Mouse (Mus musculus): ENCODE data around the gene Vamp5. TPM values are rescaled to one million over a fixed set of nuclear protein-coding genes. Genes with fewer than 3 reads are reported as not detected.

Vamp5 gene
- polyA plus RNA-seq, 1 experiment from 2014 or later, result 12.7 TPM

DNA sequence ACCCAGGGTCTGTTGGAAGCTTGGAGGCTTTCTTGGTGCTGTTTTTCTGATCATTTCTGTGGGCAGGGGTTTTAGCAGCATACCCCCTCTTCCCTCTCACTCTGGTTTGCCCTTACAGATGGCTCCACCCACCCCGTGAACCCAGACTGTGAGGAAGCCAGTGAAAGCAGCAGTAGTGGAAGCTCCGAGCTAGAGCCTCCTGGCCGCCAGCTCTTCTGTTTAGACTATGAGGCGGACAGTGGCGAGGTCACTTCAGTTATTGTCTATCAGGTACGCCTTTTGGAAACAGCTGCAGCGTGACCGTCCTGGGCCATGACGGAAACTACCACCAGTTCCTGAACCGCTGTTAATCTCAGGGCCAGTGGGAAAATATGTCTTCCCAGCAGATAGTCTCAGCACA is 31.9 kb downstream of the Vamp5 start:
- peak overlapping the region; percentile 74 for H3K4me2 ChIP-seq (replicated peaks)
- no peak overlapping the region for H3K9ac ChIP-seq (replicated peaks)
- peaks cover 35% of the 10 kb centered on the region for H3K4me1 ChIP-seq
- WGBS, result 87% methylated on average over 10 of the region's 10 CpGs
- H3K4me3 ChIP-seq, result peak overlapping the region; percentile 87; the same call in 1 of the 2 replicates
- no peaks in the 10 kb centered on the region for H3K9me3 ChIP-seq
- no peak for ATAC-seq (ENCODE audit: low FRiP score, low read depth)
- H3K36me3 ChIP-seq, result peaks cover 28% of the 10 kb centered on the region
- H3K27ac ChIP-seq (replicated peaks), result no peak overlapping the region
- H3K27me3 ChIP-seq, result no peaks in the 10 kb centered on the region

DNA sequence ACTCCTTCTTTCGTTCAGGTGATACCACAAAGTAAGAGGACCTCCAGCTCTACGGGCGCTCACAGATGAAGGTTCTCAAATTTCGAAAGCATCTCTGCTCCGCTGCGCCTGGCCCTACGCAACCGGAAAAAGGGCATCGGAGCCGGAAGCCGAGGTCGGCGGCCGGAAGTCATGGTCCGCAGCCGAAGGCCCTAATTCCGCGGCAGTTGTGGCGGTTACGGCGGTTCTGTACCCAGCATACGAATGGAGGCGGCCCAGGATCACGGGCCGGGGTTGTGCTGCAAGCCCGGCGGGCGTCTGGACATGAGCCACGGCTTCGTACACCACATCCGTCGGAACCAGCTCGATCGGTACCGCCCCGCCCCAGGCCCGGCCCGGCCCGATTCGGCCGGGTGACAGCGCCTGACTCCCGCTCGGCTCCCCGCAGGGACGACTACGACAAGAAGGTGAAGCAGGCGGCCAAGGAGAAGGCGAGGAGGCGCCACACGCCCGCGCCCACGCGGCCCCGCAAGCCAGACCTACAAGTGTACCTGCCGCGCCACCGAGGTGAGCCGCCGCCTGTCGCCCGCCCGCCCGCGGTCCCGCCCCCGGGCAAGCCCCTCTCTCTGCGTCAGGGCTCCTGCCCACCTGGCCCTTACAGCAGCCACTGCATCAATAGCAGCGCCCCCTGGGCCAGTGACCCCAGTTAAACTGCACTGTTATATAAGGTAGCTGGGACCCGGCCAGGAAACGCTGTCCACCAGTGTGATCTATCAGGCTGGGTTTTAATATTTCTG is 32.9 kb downstream of the Vamp5 start, which contains the start of gene 0610030E20Rik:
Gene 0610030E20Rik (plus strand): TSS at position 152 of the 776 bp plus-strand sequence.
- H3K9me3 ChIP-seq, result no peaks in the 10 kb centered on the region
- WGBS, result under 1% methylated on average over 61 of the region's 72 CpGs
- peak; percentile 82 for ATAC-seq (ENCODE audit: low FRiP score, low read depth)
- peak within 1 kb of the TSS; percentile 74 for H3K4me2 ChIP-seq (replicated peaks)
- H3K4me1 ChIP-seq, result peaks cover 36% of the 10 kb centered on the region
- H3K9ac ChIP-seq (replicated peaks), result peak within 1 kb of the TSS; percentile 89
- H3K27me3 ChIP-seq, result no peaks in the 10 kb centered on the region
- H3K4me3 ChIP-seq, result peak within 1 kb of the TSS; percentile 87
- peak within 1 kb of the TSS; percentile 85 for H3K27ac ChIP-seq (replicated peaks)
- H3K36me3 ChIP-seq, result peaks cover 29% of the 10 kb centered on the region

DNA sequence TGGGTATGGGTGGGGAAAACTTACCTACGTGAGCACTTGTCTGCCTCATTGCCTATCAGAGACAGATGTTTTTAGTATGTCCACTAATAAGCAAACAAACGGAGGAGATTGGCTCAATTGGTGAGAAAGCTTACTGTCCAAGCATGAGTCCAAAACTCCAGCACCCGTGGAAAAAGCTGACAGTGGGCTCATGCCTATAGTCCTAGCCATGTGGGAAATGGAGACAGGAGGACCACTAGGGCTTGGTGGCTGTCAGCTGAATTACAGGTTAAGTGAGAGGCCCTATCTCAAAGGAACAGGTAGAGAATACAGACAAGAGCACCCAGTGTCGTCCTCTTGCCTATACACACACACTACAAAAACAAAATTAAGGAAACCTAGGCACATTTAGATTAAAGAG is 34.0 kb downstream of the Vamp5 start:
- 0 out of 2 replicates have a peak overlapping the region, but pooled peaks have one; percentile 87 for H3K4me3 ChIP-seq

DNA sequence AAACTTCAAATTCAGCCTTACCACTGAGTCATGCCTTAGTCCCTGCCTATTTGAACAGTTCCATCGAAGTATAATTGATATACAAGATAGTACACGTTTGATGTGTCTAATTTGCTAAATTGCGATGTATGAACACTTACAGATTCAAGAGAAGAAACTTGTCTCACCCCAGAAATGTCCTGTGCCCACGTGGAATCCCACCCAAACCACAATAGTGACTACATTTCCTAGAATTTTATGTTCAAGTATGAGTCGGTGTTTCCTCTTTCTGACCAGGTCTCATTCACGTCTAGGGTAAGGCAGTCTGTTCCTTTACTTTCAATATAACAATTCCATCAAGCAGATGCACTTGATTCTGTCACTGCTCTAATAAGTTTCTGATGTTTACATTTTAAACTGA is 34.6 kb downstream of the Vamp5 start:
- peak overlapping the region; percentile 79; the same call in 1 of the 2 replicates for H3K4me3 ChIP-seq
- peak overlapping the region; percentile 97 for H3K4me2 ChIP-seq (replicated peaks)
- H3K9me3 ChIP-seq, result no peaks in the 10 kb centered on the region
- WGBS, result 54% methylated on average over 6 of the region's 6 CpGs
- H3K9ac ChIP-seq (replicated peaks), result no peak overlapping the region
- peaks cover 35% of the 10 kb centered on the region for H3K4me1 ChIP-seq
- no peaks in the 10 kb centered on the region for H3K27me3 ChIP-seq
- no peak overlapping the region for H3K27ac ChIP-seq (replicated peaks)
- no peak for ATAC-seq (ENCODE audit: low FRiP score, low read depth)
- H3K36me3 ChIP-seq, result peaks cover 27% of the 10 kb centered on the region

More for the DNA sequence above, 34.0 kb downstream of the Vamp5 start:
- Histone ChIP-seq H3K9ac (replicated peaks) (no peak overlapping the region), H3K27ac (replicated peaks) (no peak overlapping the region), H3K4me1 (peaks cover 35% of the 10 kb centered on the region), H3K27me3 (no peaks in the 10 kb centered on the region), H3K36me3 (peaks cover 32% of the 10 kb centered on the region), H3K9me3 (no peaks in the 10 kb centered on the region), H3K4me2 (replicated peaks) (peak overlapping the region; percentile 74; the same call in 1 of the 2 replicates)
- ATAC-seq (ENCODE audit: low FRiP score, low read depth), result no peak
- WGBS, result 82% methylated on average over 4 of the region's 4 CpGs

DNA sequence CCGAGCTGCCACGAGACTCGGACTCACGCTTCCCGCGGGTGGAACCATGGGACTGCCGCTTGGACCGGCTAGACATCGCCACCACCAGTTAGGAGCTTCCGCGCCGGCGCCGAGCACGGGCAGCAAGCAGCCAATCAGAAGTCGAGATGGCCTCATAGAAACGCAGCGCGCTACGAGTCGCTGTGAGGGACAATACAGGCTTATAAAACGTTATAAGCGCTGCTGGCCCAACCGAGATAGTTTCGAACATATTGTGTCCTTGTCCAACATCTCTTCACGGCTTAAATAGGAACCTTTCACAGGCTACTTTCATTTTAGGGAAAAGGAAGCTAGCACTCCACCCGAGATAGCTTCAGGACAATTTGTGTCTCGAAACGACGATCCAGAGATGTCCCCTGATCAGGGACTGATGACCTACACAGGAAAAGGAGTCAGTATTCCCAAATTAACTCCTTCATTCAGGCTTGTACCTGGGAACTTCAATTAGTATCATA is 35.1 kb downstream of the Vamp5 start, which contains the start of gene Usp39:
Gene Usp39 (minus strand): TSS at position 111 of the 494 bp plus-strand sequence.
- Histone ChIP-seq H3K4me2 (replicated peaks) (peak within 1 kb of the TSS; percentile 97), H3K27me3 (no peaks in the 10 kb centered on the region), H3K4me3 (peak within 1 kb of the TSS; percentile 79), H3K4me1 (peaks cover 35% of the 10 kb centered on the region), H3K36me3 (peaks cover 22% of the 10 kb centered on the region), H3K9ac (replicated peaks) (peak within 1 kb of the TSS; percentile 85), H3K27ac (replicated peaks) (peak within 1 kb of the TSS; percentile 64), H3K9me3 (no peaks in the 10 kb centered on the region)
- under 1% methylated on average over 30 of the region's 30 CpGs for WGBS
- peak; percentile 72 for ATAC-seq (ENCODE audit: low FRiP score, low read depth)

DNA sequence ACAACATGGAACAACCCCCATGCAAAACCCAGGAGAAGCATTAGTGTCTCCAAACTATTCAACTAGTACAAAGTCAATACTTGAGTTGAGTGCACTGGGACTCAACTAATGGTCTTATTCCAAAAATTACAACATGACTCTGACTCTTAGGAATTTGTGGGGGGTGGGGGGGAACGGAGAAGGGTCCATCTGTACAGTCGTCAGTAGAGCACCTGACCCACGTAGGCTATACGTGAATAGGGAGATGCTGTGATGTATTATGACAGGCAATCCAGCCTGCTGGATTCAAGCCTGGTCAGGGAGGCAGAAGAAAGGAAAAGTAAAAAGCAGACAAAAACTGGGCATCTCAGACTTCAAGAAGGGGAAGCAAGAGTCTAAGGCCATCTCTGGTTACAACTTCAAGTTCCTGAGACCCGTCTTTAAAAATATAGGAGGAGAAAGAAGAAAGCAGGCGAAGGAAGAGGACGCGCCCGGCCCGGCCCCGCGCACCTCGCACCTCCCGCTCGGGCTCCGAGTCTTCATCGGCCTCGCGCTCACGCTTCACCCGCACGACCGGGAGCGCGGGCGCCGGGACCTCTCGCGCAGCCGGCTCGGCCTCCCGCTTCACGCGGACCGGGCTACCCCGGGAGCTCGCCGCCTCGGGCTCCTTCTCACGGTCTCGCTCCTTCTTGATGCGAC is 35.7 kb downstream of the Vamp5 start:
- peak; percentile 45 for ATAC-seq (ENCODE audit: low FRiP score, low read depth)
- Histone ChIP-seq H3K27ac (replicated peaks) (peak overlapping the region; percentile 64), H3K27me3 (no peaks in the 10 kb centered on the region), H3K9me3 (no peaks in the 10 kb centered on the region), H3K4me3 (peak overlapping the region; percentile 79), H3K4me1 (peaks cover 35% of the 10 kb centered on the region), H3K36me3 (peaks cover 20% of the 10 kb centered on the region), H3K4me2 (replicated peaks) (peak overlapping the region; percentile 97), H3K9ac (replicated peaks) (peak overlapping the region; percentile 85)
- WGBS, result under 1% methylated on average over 39 of the region's 42 CpGs

DNA sequence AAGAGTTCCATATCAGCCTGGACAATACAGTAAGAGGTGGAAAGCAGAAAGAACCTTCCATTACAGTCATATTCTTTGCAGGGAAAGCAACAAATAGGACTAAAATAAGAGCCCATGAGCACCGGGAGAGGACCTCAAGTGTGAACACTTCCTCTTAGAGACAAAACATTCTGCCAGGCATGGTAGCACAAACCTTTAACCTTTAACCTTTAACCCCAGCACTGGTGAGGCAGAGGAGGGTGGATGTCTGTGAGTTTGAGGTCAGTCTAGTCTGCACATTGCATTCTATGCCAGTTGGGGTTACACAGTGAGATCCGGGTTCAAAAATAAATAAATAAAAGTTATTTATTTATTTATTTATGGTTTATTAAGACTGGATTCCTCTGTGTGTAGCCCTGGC is 39.8 kb downstream of the Vamp5 start:
- Histone ChIP-seq H3K27me3 (no peaks in the 10 kb centered on the region), H3K36me3 (peaks cover 48% of the 10 kb centered on the region)
- 70% methylated on average over 2 of the region's 2 CpGs for WGBS

DNA sequence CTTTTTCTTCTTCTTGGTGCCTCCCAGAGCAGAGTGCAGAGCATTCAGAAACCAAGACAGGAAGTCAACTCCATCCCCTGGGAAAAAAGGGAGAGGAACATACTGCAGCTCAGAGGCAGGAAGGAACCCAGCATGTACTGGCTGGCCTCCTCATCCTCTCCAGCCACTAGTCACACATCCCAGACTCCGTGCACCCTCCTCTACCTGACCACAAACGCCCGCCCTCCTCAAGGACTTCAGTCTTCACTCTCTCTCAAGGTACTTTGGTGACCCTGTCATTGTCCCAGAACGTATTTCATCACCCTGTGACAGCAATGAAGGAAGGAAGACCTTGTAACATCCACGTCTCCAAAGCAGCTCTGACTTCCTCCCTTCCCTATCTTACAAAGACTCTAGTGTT is 47.2 kb downstream of the Vamp5 start:
- 89% methylated on average over 5 of the region's 5 CpGs for WGBS
- H3K36me3 ChIP-seq, result peaks cover 89% of the 10 kb centered on the region

More for the DNA sequence above, 39.8 kb downstream of the Vamp5 start:
- Histone ChIP-seq H3K4me2 (replicated peaks) (no peak overlapping the region), H3K9ac (replicated peaks) (no peak overlapping the region), H3K4me3 (no peak overlapping the region), H3K9me3 (no peaks in the 10 kb centered on the region), H3K4me1 (peaks cover 15% of the 10 kb centered on the region), H3K27ac (replicated peaks) (no peak overlapping the region)
- no peak for ATAC-seq (ENCODE audit: low FRiP score, low read depth)

DNA sequence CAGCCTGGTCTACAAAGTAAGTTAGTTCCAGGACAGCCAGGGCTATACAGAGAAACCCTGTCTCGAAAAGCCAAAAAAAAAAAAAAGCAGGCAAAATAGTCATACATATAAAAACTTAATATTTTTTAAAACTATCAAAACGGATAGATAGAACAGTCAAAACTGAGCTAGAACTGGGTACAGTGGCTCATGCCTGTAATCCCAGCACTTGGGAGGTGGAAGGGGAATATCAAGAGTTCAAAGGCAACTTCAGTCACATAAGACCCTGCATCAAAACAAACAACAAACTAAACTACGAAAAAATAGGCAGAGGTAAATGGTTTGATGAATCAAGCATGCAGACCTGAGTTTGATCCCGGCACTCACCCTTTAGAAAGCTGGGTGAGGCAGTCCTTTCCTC is 50.1 kb downstream of the Vamp5 start:
- no peak for ATAC-seq (ENCODE audit: low FRiP score, low read depth)
- Histone ChIP-seq H3K9me3 (no peaks in the 10 kb centered on the region), H3K27ac (replicated peaks) (no peak overlapping the region), H3K36me3 (peaks cover 87% of the 10 kb centered on the region), H3K27me3 (no peaks in the 10 kb centered on the region), H3K4me2 (replicated peaks) (no peak overlapping the region), H3K9ac (replicated peaks) (no peak overlapping the region), H3K4me1 (no peaks in the 10 kb centered on the region), H3K4me3 (no peak overlapping the region)
- WGBS, result 93% methylated on average over 4 of the region's 4 CpGs

More for the DNA sequence above, 47.2 kb downstream of the Vamp5 start:
- Histone ChIP-seq H3K27ac (replicated peaks) (no peak overlapping the region), H3K4me2 (replicated peaks) (no peak overlapping the region), H3K4me1 (no peaks in the 10 kb centered on the region), H3K4me3 (no peak overlapping the region), H3K9me3 (no peaks in the 10 kb centered on the region), H3K27me3 (no peaks in the 10 kb centered on the region), H3K9ac (replicated peaks) (no peak overlapping the region)
- no peak for ATAC-seq (ENCODE audit: low FRiP score, low read depth)

DNA sequence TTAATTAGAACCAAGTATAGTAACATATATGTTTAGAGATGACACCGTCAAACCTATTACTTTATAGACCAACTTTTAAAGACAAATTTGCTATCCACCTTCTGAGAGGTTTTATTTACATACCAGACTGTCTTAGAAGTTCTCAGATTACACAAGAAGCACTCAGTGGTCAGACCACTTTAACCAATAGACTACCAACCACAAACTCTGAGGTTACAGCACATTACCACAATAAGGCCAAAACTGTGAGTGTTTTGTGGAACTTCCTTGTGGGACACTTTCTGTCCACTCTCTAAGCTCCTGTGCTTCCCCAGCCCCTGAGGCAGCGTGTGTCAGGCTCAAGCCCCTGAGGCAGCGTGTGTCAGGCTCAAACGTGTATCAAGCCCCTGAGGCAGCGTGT is 51.2 kb downstream of the Vamp5 start:
- Histone ChIP-seq H3K4me3 (no peak overlapping the region), H3K4me1 (no peaks in the 10 kb centered on the region), H3K36me3 (peaks cover 92% of the 10 kb centered on the region), H3K27me3 (no peaks in the 10 kb centered on the region), H3K9ac (replicated peaks) (no peak overlapping the region), H3K27ac (replicated peaks) (no peak overlapping the region), H3K9me3 (no peaks in the 10 kb centered on the region), H3K4me2 (replicated peaks) (no peak overlapping the region)
- WGBS, result 95% methylated on average over 5 of the region's 5 CpGs
- no peak for ATAC-seq (ENCODE audit: low FRiP score, low read depth)

DNA sequence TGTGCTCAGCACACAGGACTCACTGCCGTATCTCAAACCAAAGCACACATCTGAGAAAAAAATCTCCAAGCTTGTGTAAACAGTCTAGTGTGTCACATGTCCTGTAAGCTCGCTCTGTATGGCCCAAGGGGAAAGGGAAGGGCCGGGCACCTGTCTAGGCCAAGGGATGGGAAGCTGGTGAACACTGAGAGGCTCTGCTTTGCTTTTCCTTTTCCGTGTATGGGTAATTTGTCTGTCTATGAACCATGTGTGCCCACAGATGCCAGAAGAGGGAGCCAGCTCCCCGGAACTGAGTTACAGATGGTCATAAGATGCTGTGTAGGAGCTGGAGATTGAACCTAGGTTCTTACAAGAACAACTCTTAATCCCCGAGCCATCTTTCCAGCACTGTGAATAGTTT is 54.0 kb downstream of the Vamp5 start:
- ATAC-seq (ENCODE audit: low FRiP score, low read depth), result no peak
- H3K36me3 ChIP-seq, result peaks cover 92% of the 10 kb centered on the region

More for the DNA sequence above, 54.0 kb downstream of the Vamp5 start:
- Histone ChIP-seq H3K9ac (replicated peaks) (no peak overlapping the region), H3K4me2 (replicated peaks) (no peak overlapping the region), H3K27ac (replicated peaks) (no peak overlapping the region), H3K27me3 (no peaks in the 10 kb centered on the region), H3K4me3 (no peak overlapping the region), H3K9me3 (no peaks in the 10 kb centered on the region), H3K4me1 (no peaks in the 10 kb centered on the region)
- WGBS, result 84% methylated on average over 6 of the region's 6 CpGs
